Mouse (Mus musculus): ENCODE measurements around the gene Entpd3. TPM values are rescaled to one million over a fixed set of nuclear protein-coding genes. Genes with fewer than 3 reads are reported as not detected.

Entpd3 gene
- total RNA-seq (2022), result 1 to 10 TPM; 7.1 to 9.9 (median 8.4) TPM

GRCm38 (mm10) chr9:120539662-120540251 lies at the start of gene Entpd3:
TSS of gene Entpd3 (plus strand) at chr9:120539818.
- DNase-seq (ENCODE audit: low spot score in 2 of 2), result peak in 1 of 2 experiments; percentile 6

- DNase-seq (ENCODE audit: low spot score in 2 of 2), result no peak
These were observed 48.1 kb upstream of the Entpd3 start for GRCm38 (mm10) chr9:120491509-120491908.

- DNase-seq (ENCODE audit: low spot score in 2 of 2), result no peak
These were observed 47.6 kb upstream of the Entpd3 start, which contains the start of gene Eif1b for GRCm38 (mm10) chr9:120492010-120492399. TSS of gene Eif1b (plus strand) at chr9:120492232.

- DNase-seq (ENCODE audit: low spot score in 2 of 2), result peak; percentile 52 to 77
These were observed 46.9 kb upstream of the Entpd3 start for GRCm38 (mm10) chr9:120492400-120493351.

DNA sequence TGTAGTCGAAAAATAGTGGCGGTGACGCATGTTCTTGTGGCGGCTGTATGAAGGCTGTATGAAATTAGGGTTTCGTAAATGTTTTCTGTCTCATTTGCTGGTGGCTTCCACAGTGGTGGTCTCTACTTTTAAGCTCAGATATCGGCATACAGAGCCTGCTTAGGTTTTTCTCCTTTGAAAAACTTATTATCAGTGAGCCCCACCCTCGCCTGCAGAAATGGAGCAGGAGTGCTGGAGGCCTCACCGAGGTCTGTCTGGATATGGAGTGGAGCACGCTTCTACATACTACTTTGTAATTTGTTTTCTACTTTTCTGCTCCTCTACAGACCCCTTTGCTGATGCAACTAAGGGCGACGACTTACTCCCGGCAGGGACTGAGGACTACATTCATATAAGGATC lies 45.8 kb upstream of the Entpd3 start:
- DNase-seq (ENCODE audit: low spot score in 2 of 2), result no peak

DNA sequence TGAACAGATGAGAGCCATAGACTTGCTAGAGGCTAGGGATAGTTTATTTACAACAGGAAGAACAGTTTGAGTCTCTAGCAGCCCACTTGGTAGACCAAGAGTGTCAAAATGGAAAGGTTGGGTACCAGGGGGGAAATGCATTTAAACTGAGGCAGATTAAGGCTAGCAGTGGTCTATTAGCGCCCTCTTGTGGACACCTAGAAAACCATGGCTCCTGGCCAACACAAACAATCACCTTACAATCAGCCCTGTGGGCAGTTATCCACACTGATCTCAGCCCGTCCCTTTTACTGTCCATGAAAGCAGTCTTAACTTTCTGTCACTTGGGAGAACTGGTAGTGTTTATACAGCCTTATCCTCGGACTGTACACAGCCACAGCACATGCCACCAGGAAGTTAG lies 42.9 kb upstream of the Entpd3 start:
- peak; percentile 55 to 79 for DNase-seq (ENCODE audit: low spot score in 2 of 2)

GRCm38 (mm10) chr9:120497983-120498382 lies 41.6 kb upstream of the Entpd3 start:
- DNase-seq (ENCODE audit: low spot score in 2 of 2), result no peak

DNA sequence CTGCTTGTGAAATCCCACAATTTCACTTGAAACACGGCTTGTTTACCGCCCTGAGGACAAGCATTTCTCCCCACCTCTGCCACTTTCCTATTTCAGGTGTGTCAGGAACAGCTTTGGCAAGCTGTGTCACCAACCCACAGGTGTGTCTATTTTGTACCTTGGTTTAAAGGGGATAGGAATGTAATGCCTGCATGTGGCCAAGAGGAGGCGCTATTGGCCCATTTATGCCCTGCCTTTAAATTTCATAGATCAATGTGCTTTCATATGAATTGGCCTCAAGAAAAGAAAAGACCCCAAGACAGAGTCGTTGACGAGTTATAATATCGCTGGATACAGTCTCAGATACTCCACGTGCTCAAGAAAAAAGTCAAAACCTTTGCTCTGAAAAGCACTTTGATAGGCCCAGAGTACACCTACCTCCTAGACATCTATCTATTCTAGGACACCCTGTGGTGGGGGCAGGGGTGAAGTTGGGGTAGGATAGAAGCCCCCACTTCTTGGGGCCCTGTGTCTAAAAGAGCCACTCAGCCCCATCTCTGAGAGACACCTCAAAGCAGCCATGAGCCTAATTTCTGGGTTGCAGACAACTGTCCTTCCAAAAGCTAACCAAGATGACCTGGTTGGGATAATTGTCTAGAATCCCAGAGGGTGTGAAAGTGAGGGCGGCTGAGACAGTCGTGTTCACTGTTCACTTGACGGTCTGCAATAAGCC lies 38.3 kb upstream of the Entpd3 start:
- no peak for DNase-seq (ENCODE audit: low spot score in 2 of 2)

GRCm38 (mm10) chr9:120502013-120502412 lies 37.6 kb upstream of the Entpd3 start:
- DNase-seq (ENCODE audit: low spot score in 2 of 2), result peak; percentile 50 to 83

DNA sequence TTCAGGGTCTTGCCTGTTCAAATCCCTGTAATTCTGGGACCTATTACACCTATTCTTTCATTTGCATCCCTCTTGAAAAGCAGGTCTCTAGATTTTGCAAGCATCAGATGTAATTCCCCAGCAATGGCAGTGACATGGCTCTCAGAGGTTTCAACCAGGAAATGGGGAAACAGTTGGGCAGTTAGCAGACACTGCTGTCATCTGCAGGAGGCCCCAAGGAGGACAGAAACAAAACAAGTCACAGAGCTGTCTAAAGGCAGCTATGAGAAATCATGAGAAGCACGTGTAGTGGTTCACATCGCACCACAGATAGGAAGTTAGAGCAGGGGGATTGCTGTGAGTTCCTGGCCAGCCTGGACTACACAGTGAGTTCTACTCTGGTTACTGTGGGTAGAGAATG lies 35.2 kb upstream of the Entpd3 start:
- no peak for DNase-seq (ENCODE audit: low spot score in 2 of 2)

GRCm38 (mm10) chr9:120511781-120512180 lies 27.8 kb upstream of the Entpd3 start:
- DNase-seq (ENCODE audit: low spot score in 2 of 2), result no peak

GRCm38 (mm10) chr9:120516720-120517119 lies 22.9 kb upstream of the Entpd3 start:
- no peak for DNase-seq (ENCODE audit: low spot score in 2 of 2)

DNA sequence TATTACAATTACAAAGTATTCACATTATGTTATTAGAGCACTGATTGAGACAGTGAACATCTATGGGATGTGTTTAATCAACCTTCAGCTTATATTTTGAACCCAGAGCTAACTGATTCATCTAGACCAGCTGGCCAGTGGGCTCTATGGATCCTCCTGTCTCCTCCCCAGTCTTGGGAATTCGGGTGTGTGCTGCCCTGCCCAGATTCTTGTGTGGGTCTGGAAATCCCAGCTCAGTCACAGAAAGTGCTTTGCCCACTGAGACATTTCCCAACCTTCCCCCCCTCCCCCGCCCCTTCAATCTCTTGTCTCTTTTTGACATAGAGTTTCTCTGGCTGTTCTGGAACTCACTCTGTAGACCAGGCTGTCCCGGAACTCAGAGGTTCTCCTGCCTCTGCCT lies 20.7 kb upstream of the Entpd3 start:
- DNase-seq (ENCODE audit: low spot score in 2 of 2), result no peak

DNA sequence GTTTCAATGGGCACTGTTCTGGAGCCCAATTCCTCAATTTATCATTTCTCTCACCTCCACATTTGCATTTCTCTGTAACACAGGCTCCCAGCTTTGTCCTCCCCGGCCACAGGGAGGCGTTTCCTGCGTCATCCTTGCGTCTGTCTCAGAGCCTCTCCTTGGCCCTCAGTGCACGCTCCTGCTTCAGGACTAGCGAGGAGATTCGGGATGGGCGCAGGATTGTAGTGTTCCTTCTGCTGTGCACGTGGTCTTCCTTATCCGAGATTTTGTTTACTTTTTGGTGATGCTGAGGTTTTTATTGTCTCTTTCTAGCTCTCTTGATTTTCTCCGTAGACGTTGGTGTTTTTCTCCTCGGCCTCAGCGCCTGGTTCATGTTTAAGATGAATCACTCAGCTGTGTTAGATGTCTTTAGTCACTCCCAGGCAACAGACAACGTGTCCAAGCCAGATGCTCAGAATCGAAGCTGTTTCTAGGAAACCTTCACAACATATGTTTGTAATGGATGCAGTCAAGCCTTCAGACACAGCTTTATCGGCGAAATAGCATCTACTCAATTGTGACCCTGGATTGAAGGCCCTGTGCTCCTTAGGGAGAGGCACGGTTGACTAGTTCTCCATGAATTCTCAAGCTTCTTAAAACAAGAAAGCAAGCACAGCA lies 20.0 kb upstream of the Entpd3 start:
- no peak for DNase-seq (ENCODE audit: low spot score in 2 of 2)

GRCm38 (mm10) chr9:120521161-120521560 lies 18.5 kb upstream of the Entpd3 start:
- DNase-seq (ENCODE audit: low spot score in 2 of 2), result no peak

- DNase-seq (ENCODE audit: low spot score in 2 of 2), result no peak
These were observed 12.3 kb upstream of the Entpd3 start for GRCm38 (mm10) chr9:120527270-120527669.

DNA sequence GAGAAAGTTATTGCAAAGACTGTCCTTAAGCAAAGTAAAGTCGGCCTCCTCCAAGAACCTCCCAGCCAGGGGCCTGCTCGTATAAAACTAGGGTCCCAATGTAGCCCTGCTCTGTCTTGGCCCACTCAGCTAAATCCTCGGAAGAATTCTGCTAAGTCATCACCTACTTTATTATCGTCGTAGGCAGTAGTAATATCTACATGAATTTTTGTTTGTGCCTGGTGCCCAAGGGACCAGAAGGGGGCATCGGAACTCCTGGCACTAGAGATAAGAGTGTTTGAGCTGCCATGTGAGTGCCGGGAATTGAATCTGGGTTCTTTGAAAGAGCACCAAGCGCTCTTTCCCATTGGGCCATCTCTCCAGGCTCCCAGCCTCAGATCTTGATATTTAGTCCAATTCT lies 11.7 kb upstream of the Entpd3 start:
- no peak for DNase-seq (ENCODE audit: low spot score in 2 of 2)

DNA sequence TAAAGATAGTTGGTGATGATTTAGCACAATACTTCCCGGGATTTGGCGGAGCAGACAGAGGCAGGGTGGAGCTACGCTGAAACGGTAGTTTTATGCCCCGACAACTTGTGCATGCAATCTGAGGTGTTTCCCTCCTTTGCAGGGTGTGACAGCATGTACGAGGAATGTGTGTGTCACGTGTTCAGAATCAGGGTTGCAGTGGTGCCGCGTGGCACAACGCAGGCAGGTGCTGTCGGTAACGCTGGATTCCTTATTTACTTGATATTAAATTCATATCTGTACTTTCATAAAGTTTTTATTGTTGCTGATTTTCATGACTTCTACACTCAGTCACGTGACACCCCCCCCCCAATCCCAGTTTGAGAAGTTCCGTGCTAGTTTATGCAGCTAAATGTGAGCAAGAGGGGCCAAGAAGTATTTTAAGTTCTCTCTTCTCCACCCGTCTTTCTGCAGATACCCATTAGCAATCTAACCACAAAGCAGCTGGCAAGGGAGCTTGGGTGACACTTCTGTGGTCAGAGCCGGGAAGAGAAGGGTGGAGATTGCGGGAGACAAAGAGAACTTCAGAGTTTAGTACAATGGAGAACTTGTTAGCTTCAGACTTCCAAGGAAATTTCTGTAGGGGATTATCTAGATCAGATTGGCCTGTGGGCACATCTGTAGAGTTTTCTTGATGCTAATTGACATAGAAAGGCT lies 10.7 kb upstream of the Entpd3 start:
- DNase-seq (ENCODE audit: low spot score in 2 of 2), result no peak

- DNase-seq (ENCODE audit: low spot score in 2 of 2), result no peak
These were observed 9.1 kb upstream of the Entpd3 start for GRCm38 (mm10) chr9:120530471-120530870.

GRCm38 (mm10) chr9:120532062-120532461 lies 7.6 kb upstream of the Entpd3 start:
- no peak for DNase-seq (ENCODE audit: low spot score in 2 of 2)

DNA sequence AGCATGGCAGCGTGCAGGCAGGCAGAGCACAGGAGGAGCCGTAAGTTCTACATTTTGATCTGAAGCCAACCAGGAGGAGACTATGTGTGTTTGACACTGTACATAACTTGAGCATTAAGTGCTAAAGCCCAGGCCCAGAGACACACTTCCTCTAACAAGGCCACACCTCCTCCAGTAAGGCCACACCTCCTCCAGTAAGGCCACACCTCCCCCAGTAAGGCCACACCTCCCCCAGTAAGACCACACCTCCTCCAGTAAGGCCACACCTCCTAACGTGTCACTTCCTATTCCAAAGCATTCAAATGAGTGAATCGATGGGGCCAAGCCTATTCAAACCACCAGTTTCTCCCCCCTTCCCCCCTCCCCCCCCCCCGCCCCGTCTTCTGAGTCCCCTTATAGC lies 6.9 kb upstream of the Entpd3 start:
- DNase-seq (ENCODE audit: low spot score in 2 of 2), result no peak
